Mouse (Mus musculus) ovary, postnatal 14 days (tissue): ENCODE results near the gene Smim11.

Experiments
- DNase-seq: peaks from one replicate; pipeline ENCODE4 v3.0.0; 2022; ENCODE audit warnings: low spot score

The Smim11 gene

DNA sequence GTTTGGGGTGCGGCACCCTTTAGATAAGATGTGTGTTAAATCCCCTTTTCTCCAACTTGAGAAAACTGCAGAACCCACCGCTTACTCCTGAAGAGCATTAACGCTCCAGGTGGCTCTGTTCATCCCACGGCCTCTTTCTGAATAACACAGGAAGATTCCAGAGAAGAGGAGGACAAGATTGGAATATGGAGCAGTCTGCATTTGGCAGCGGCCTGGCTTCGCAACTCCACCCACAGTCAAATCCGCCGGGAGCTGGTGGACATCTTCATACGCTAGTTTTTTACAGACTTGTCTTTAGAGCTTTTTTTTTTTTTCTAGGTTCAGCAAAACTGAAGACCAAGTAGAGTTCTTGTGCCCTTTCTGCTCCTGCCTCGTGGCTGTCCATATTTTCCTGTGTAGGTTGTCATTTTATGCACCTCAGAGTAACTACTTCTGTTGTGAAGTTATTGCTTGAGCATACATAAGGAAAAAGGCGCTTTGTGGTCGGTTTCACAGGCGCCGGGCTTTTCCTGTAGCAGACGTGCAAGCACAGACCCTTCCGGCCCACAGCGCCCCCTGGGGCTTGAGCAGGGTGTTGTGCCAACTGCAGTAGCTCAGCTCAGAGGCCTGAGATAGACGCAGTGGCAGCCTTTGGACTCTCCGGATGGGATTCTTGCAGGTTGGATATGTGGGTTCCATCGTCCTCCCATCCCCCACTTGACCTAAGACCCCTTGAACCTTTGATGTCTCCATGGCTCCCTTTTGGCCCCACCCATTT is 18.4 kb downstream of the Smim11 start:
- no peak for DNase-seq

DNA sequence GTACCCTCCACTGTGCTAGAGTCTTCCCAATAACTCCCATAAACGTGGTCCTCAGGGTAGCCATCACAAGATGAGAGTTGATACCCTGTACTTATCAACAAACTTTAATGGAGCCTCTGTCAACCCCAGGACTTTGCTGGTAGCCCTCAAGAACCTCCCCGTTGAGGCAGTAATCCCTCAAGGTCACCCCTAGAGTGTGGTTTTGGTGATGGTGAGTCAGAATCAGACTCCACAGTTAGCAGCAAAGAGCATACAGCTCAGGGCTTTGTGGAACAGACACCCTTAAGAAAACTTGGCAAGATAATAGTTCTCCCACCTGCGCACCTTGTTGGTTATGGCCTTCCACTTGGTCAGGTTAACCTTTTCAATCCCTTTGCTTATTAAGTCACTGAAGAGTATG is 19.3 kb downstream of the Smim11 start:
- no peak for DNase-seq

DNA sequence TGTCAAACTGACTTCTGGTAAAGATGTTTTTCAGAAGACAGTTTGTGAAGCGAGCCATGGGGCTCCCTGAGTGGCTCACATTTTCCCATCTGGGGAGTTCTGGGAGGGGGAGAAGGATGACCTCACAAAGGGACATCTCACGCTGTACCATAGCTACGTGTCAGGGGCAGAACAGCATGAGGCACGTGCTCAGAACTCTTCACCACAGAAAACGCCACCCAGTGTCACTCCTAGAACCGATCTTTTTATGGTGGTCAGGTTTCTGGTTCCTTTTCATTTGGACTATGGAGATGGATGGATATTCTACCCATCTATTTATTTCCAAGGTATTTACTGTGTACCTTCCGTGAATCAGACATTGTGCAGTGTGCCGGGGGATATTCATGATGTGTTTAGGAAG is 20.3 kb downstream of the Smim11 start, which contains the start of gene Fam243:
TSS of gene Fam243 (minus strand) at position 101 of the 400 bp plus-strand sequence.
- DNase-seq: no peak

DNA sequence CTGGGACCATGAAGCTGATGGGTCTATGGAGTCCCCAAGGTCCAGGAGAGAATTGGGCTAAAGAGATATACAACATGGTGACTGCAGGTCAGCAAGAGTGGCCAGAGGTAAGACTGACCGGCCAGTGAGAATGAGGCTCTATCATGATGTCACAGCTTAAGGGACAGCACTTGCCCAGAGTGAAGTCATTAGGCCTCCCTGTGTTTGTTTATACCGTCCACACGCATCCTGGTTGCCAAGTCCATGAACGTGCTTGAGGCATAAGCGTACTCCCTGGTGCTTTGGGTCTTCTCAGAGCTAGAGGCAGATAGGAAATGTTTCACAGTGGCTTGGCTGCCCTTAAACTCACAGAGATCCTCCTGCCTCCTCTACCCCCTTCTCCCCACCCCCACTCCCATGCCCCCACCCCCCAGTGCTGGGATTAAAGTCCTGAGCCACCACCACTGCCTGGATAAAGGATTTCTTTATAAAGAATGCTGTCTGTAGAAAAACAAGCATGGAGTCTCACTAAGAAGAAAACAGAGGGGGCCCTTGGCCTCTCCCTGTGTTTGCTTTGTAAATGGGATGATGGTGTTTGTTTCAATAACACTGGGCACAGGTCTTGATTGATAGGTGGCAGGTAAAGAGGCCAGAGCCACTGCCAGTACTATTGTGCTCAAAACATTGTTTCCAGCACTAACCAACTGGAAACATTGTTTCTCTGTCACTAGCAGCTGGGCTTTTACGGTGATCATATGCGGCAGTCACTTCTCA is 23.4 kb downstream of the Smim11 start:
- no peak for DNase-seq

DNA sequence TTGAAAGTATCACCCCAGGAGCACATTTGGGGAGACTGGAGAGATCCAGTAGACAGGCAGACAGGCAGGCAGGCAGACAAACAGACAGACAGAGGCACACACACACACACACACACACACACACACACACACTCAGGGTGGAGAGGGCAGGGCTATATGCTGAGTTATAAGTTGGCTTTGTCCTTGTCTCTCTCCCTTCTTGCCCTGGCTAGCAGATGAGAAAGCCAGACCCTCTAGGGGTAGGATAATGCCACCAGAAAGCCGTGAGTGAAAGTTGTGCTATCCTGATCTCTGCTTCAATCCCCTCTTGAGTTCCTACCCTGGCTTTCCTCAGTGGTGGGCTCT is 23.9 kb downstream of the Smim11 start:
- DNase-seq: no peak

DNA sequence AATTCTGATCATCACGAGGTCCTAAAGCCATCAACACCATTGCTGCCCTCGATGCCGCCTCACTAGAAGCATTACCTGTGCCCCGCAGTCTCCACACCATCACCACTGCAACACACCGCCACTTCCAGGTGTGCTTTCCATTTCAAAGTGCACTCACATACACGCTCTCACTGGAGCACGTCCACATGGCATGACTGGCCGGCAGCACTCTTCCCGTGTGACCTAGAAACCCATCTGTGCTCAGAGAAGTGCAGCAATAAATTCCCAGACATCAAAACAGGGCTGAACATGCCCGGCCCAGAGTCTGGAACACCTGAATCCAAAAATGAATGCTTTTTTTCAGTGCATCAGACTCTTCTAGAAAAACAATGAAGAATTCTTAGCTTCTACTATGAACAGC is 26.8 kb downstream of the Smim11 start:
- DNase-seq: no peak

DNA sequence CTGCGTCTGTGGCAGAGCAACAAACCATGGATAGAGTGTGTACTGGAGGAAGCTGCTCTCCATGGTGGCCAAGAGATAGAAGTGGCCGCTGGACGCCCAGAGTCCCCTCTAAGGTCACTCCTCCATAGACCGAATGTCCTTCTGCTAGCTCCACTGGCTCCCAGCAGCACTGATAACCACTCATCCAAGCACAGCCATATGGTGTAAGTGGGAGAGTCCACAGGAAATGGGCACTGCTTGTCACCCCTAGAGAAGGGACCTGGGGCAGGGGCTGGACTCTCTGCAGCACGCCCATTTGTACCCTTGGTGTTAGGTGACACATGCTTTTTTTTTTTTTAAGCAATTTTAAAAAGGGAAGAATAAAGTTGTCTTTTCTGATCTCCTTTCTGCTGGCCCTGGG is 29.9 kb downstream of the Smim11 start:
- no peak for DNase-seq

DNA sequence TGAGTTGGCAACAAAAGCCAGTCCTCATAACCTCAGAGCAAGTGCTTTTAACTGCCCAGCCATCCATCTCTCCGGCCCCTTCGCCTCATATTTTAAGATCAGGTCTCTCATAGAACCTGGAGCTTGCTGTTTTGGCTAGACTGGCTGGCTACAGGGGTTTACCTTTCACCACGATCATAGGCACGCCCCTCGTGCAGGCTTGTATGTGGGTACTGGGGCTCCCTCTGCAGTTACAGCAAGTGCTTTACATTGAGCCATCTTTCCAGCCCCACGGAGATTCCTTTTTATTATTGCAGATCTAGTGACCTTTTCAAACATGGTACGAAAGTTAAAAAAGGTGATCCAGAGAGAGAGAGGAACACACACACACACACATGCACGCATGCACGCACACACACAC is 33.5 kb downstream of the Smim11 start:
- DNase-seq: no peak

DNA sequence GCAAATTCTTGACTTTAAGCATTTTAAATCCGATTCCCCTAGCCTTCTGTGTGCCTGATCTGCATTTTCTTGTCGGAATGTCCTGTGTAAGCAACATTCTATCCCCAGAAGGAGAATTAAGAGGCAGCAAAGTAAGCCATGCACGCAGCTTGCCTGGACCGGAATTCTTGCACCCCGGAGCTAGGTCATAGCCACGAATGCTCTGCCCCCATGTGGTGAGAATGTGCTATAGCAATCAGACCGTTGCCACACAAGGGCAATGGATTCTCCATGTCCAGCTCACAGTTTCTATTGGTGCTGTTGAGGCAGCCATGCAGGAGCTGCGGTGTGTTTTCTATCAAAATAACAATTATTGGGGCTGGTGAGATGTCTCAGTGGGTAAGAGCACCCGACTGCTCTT is 35.2 kb downstream of the Smim11 start:
- DNase-seq: peak; percentile 64

DNA sequence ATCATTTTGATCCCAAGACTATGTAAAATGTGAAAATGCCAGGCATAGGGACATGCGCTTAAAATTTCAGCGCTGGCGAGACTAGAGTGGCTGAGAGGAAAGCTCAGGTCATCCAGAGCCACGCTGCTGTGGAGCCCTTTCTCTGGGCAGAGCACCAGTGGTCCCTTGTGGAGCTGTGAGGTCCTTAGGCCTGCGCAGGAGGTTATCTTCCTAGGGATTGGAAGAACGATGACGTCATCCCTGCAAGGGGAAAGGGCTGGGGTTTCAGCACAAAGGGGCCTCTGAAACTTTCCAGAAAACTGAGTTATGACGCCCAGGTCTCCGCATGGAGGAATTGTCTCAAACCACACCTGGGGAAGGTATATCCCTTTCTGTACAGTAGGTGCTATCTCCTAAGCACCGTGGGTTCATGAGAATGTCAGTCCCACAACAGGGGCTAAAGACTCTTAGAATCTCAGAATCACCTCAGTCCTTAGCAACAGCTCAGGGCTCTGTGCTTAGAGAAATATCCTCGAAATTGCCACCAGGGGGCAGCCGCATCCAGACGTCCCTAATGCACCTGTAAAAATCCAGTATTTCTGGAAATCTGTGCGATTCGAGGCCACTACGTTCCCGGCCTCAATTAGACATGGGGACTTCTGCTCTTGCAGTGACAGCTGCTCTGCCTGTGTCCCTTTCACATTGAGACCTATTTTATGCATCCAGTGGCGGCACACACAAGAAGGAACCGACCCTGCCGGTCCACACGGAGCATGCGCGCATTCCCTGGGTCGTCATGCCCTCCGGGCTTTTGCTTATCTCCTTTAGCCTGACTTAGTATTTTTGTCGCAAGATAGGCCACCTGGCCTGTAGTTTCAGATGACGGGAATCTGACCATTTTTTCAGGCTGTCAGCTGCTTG is 39.8 kb downstream of the Smim11 start:
- peak; percentile 57 for DNase-seq

DNA sequence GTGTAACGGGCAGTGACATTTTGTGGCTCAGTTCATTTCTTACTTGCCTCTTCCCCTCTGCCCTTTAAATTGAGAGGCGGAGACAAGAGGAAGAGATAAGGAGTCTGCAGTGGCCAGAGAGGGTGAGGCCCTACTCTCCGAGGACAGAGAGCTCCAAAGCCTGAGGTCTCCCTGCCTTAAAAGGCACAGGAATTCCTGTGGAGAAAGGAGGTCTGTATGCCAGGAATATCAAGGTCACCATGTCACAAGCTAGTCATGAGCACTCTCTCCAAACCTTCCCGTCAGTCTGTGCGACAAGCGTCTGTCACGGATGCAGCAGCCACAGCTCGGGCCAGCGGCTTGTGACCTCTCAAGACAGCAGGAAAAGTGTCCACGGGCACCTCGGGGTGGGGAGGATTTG is 44.1 kb downstream of the Smim11 start:
- no peak for DNase-seq

DNA sequence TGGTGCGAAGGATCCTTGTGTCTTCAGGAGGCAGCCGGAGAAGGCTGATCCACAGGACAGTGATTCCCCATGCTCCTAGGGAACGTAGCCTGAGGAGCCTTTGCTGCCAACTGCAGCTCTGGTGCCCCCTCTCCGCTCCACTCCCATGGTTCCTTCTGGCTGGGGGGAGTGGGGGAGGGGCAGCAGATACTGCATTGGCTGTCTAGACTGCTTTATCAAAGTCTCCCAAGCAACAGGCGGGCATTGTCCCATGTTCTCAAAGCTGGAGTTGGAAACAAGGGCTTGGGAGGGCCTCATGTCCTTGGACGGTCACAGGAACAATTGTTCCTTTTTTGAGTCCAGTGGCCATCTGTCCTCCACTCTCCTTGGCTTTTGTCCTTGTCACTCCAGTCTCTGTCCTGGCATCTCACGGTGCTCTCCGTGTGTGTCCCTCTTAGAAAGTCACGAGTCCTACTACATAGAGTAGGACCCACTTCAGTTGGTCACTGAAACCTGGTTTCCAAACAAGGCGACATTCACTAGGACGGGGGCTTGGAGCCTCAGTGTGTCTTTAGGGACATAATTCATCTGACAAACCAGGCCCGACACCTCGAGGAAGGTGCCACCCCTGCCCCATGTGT is 45.3 kb downstream of the Smim11 start:
- peak; percentile 16 for DNase-seq

DNA sequence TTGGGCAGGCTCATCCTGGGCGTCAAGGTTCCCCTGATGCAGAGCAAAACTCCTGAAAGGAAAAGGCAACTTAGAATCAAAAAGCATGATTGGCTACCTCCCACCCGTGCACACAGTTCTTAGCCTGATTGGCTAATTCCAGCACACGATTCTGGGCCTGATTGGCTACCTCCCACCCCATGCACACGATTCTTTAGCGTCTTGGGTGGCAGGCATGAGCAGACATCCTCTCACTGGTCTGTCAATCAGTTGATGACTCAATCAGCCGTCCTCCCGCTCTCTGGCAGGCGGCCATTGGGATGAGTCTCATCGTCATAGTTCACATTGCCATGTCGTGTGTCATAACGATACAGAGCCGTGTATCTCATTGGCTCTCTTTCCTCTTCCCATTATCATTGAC is 47.9 kb downstream of the Smim11 start:
- DNase-seq: no peak

DNA sequence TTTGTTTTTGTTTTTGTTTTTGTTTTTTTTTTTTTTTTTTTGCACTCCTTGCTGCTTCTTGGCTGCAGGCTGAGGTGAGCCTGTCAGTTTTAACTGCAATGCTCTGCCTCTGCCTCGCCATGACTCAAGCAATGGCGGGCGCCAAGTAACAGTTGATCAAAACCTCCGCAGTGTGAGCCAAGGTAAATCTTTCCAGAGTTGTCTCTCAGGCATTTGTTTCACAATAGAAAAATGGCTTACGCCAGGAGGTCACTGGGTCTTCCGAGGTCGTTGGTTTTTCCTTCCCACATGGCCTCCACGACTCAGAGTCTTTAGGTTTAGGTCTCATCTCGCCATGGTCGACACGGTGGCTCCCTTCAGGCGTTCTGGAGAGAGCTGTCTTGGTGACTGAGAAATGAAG is 52.2 kb downstream of the Smim11 start:
- DNase-seq: no peak

DNA sequence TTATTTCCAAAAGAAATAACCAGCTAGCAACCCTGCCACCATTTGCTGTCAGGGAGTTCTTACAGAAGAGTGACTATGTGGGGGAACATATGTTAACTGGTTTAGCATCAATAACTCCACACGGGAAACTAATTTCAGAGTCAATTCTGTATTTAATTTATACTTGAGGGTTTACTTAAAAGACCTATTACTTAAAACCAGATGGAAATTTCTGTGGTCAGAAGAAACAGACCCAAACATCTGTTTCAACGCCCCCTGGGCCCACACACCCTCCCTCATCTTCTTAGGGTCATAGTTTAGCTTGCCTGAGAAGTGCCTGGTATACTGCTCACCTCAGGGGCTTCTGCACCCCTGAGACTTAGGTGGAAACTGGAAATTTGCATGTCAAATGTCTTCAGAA is 52.8 kb downstream of the Smim11 start:
- DNase-seq: no peak

DNA sequence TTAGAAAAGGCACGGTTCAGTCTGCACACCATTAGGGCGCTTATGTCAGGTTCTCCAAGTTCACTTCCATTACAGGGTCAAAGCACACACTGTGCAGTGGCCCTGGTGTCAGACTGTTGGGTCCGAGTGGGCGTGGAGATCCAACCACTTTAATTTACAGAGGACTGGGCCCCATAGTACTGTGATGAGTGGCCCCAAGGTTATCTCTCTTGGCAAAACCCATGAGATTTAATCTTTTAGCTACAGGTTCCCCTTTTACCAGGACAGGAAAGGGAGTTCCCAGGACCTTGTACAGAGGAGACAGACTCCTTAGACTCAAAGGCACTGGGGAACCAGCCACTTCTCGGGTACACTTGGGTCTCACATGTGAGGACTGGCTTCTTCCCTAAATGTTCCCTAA is 54.3 kb downstream of the Smim11 start:
- no peak for DNase-seq

DNA sequence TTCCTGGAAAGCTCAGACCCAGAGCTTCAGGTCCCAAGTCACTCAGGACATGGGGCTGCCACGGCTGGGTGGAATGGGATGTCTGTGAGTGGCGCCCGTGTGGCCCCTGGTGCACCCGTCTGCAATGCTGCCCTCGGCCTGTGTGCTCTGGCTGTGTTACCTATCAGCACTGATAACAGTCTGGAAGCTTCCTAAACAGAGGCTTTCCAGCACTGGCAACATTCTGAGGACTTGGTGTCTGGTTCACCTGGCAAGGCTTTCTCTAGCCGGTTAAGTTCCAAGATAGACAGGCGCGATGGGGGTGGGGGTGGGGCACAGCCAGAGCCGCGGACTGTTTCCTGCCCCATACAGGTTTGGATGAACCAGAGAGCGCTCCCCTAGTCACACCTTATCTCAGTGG is 54.9 kb downstream of the Smim11 start:
- no peak for DNase-seq

DNA sequence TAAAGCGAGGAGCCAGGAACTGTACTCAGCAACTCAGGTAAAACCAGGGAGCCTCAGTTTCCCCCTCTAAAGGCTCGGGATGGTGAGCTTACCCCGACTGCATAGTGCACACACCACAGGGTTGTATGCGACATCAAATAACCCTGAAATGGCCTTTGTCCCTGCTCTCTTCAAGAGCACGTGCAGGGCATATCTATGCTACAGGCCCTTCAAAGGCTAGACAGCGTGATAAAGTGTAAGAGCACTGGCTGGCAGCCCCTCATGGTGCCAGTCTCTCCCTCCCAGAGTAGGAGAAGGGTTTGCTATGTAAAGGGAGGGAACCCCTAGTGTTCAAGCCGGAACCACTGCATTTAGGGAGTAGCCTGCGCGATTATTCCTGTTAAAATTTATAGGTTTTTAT is 55.9 kb downstream of the Smim11 start:
- no peak for DNase-seq

DNA sequence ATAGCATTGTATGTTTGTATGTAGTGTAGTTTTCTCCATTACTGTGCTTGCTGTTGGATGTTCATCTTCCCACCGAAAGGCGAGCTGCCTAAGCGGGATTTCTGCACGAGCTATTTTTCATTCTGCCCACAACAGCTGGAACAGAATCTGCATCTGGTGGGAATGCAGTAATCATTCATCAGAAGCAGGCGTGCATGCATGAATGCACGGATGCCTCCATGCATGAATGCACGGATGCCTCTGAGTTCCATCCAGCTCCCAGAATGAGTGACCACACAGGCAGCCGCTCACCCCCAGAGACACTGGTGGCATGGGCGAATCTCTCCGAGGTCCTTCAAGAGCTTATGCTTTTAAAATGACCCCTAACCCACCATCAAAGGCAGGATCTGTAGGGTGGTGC is 56.5 kb downstream of the Smim11 start:
- DNase-seq: no peak

DNA sequence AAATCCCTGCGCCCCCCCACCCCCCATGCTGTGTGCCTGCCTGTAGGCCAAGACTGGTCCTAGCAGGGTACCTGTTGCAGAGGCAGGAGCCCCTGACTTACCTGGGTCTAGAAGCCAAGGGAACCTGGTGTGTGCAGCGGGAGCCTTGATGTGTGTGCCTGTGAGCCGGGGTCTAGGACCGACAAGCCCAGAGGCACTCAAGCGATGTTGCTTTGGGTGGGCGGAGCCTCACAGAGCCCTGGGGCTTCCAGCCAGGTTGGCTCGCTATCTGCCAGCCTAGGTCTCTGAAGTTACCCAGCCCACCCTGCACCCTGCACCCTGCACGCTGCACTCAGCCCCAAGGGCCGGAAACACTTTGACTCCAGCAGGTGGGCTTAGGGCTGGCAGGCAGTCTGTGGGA is 57.6 kb downstream of the Smim11 start:
- no peak for DNase-seq

DNA sequence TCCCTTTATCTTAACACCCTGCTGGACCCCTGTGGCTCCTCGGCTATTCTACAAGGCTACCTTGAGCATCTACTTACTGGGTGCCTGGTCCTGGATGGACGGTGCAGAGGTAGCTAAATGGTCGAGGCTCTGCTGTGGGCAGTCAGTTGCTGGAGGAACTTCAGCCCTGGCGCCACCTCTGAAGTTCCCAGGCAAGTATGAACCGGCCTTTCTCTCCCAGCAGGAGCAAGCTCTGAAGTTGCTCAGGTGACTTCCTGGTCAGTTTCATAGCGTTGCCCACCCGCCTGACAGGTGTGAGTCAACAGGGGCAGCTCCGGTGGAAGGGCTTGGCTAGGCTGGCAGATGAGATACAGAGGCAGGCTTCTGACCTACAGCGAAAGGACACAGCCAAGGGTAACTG is 58.1 kb downstream of the Smim11 start, which contains the start of gene Kcne1:
TSS of gene Kcne1 (minus strand) at position 240 of the 400 bp plus-strand sequence.
- no peak for DNase-seq

DNA sequence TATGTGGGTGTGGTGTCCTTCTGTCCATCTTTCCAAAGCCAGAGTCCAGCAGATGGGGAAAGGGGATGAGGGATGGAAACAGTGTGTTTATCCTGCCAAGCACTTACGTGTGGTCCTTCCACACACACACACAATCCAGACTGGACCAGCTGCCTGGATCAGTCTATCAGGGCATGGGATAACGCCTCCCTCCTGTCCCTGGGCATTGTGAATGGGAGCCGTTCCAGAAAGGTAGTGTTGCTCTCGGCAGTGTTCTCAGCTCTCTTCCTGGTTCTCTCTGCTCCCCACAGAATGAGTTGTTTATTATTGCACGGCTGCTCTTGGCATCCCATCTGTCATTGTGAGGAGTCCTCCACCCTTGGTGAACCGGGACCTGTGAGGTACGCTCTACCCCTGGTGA is 59.6 kb downstream of the Smim11 start:
- no peak for DNase-seq
